Mouse (Mus musculus): ENCODE data around the gene Gucd1. TPM values are rescaled to one million over a fixed set of nuclear protein-coding genes. Genes with fewer than 3 reads are reported as not detected.
"Not testable (repeated sequence)": the region's sequence is repeated elsewhere in the genome, so short reads cannot be mapped to it uniquely, and the experiment has no call there.

Gucd1 gene
- polyA plus RNA-seq, 1 experiment from 2014 or later = 23.6 TPM

DNA sequence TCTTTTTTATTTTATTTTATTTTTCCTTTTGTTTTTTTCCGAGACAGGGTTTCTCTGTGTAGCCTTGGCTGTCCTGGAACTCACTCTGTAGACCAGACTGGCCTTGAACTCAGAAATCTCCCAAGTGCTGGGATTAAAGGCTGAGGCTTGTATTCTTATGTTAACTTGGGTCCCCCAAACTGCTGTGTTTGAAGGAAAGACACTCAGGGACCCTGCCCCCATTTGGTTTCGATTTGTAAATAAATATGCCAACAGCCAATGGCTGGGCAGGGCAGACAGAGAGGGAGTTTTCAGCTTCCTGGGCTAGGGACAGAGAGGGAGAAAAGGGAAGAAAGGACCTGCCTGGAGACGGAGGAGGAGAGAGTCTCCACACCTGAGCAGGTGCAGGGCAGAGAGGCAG is 18.0 kb downstream of the Gucd1 start:
- Histone ChIP-seq H3K4me2 (no peak overlapping the region), H3K4me1 (no peaks in the 10 kb centered on the region), H3K27me3 (no peaks in the 10 kb centered on the region), H3K4me3 (no peak overlapping the region), H3K9me3 (no peaks in the 10 kb centered on the region), H3K36me3 (no peaks in the 10 kb centered on the region), H3K27ac (no peak overlapping the region), H3K9ac (no peak overlapping the region)
- ATAC-seq (ENCODE audit: borderline replicate concordance, extremely low read depth, low FRiP score, low TSS enrichment) = no peak
- 47% methylated on average over 3 of the region's 3 CpGs for WGBS

- H3K9ac ChIP-seq; H3K4me2 ChIP-seq; H3K36me3 ChIP-seq; H3K9me3 ChIP-seq; H3K27ac ChIP-seq; H3K4me3 ChIP-seq; ATAC-seq (ENCODE audit: borderline replicate concordance, extremely low read depth, low FRiP score, low TSS enrichment); H3K27me3 ChIP-seq; H3K4me1 ChIP-seq: not testable (repeated sequence)
- 83% methylated on average over 7 of the region's 7 CpGs for WGBS
These were observed 18.6 kb downstream of the Gucd1 start for GRCm38 (mm10) chr10:75499214-75499613.

DNA sequence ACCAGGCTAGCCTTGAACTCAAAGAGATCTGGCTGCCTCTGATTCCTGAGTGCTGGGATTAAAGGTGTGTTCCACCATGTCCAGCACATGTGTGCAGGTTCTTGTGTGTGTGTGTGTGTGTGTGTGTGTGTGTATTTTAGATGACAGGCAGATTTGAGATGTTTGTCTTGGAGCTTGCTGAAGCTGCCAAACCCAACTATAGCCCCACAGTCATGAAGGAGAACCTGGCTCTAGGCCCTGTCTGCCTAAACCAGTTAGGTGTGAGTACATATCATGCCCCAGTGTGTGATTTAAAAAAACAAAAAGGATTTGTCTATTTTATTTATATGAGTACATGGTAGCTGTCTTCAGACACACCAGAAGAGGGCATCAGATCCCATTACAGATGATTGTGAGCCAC is 21.9 kb downstream of the Gucd1 start:
- no peaks in the 10 kb centered on the region for H3K36me3 ChIP-seq
- H3K4me3 ChIP-seq = no peak overlapping the region
- no peak overlapping the region for H3K27ac ChIP-seq
- H3K4me2 ChIP-seq = no peak overlapping the region
- H3K4me1 ChIP-seq = no peaks in the 10 kb centered on the region
- no peak for ATAC-seq (ENCODE audit: borderline replicate concordance, extremely low read depth, low FRiP score, low TSS enrichment)
- H3K9ac ChIP-seq = no peak overlapping the region
- no peaks in the 10 kb centered on the region for H3K27me3 ChIP-seq
- no peaks in the 10 kb centered on the region for H3K9me3 ChIP-seq

GRCm38 (mm10) chr10:75495304-75495703 is 22.5 kb downstream of the Gucd1 start:
- Histone ChIP-seq H3K4me2 (no peak overlapping the region), H3K27me3 (no peaks in the 10 kb centered on the region), H3K4me1 (no peaks in the 10 kb centered on the region), H3K4me3 (no peak overlapping the region), H3K9me3 (no peaks in the 10 kb centered on the region), H3K27ac (no peak overlapping the region), H3K36me3 (no peaks in the 10 kb centered on the region), H3K9ac (no peak overlapping the region)
- WGBS = 58% methylated on average over 6 of the region's 6 CpGs
- no peak for ATAC-seq (ENCODE audit: borderline replicate concordance, extremely low read depth, low FRiP score, low TSS enrichment)

- Histone ChIP-seq H3K4me2 (no peak overlapping the region), H3K27me3 (no peaks in the 10 kb centered on the region), H3K27ac (no peak overlapping the region), H3K36me3 (no peaks in the 10 kb centered on the region), H3K4me1 (no peaks in the 10 kb centered on the region), H3K9me3 (no peaks in the 10 kb centered on the region), H3K9ac (no peak overlapping the region), H3K4me3 (no peak overlapping the region)
- 31% methylated on average over 2 of the region's 2 CpGs for WGBS
- ATAC-seq (ENCODE audit: borderline replicate concordance, extremely low read depth, low FRiP score, low TSS enrichment) = no peak
These were observed 25.9 kb downstream of the Gucd1 start for GRCm38 (mm10) chr10:75491936-75492262.

- H3K4me1 ChIP-seq = no peaks in the 10 kb centered on the region
- H3K9me3 ChIP-seq = no peaks in the 10 kb centered on the region
- ATAC-seq (ENCODE audit: borderline replicate concordance, extremely low read depth, low FRiP score, low TSS enrichment) = no peak
- WGBS = 64% methylated on average over 3 of the region's 3 CpGs
- H3K27ac ChIP-seq = no peak overlapping the region
- H3K4me2 ChIP-seq = no peak overlapping the region
- H3K4me3 ChIP-seq = no peak overlapping the region
- H3K9ac ChIP-seq = no peak overlapping the region
- no peaks in the 10 kb centered on the region for H3K36me3 ChIP-seq
- no peaks in the 10 kb centered on the region for H3K27me3 ChIP-seq
These were observed 26.4 kb downstream of the Gucd1 start for GRCm38 (mm10) chr10:75491234-75491935.

DNA sequence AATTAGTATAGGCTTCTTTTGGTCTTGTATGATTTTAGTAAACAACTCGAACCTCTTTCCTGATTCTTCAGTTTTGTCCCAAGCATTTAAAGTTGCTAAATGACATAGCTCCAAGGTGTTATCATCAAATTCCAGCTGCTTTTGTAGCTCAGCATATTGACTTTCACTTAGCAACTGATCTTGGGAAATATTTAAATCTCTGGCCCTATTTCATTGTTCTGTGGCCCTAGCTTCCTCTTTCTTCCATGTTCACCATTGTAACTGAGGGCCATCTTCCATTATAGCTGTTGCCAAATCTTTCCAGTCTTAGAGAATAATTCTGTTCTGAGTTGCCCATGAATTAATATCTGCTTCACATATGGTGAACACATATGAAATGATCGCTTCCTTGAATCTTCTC is 27.0 kb downstream of the Gucd1 start:
- no peak for ATAC-seq (ENCODE audit: borderline replicate concordance, extremely low read depth, low FRiP score, low TSS enrichment)
- H3K4me3 ChIP-seq = no peak overlapping the region
- no peak overlapping the region for H3K9ac ChIP-seq
- no peaks in the 10 kb centered on the region for H3K27me3 ChIP-seq
- WGBS = 67% methylated on average over 2 of the region's 2 CpGs
- H3K27ac ChIP-seq = no peak overlapping the region
- H3K9me3 ChIP-seq = no peaks in the 10 kb centered on the region
- H3K36me3 ChIP-seq = no peaks in the 10 kb centered on the region
- H3K4me2 ChIP-seq = no peak overlapping the region
- H3K4me1 ChIP-seq = no peaks in the 10 kb centered on the region; the same call in 1 of the 2 replicates

- Histone ChIP-seq H3K4me2 (no peak overlapping the region), H3K9me3 (no peaks in the 10 kb centered on the region), H3K27ac (no peak overlapping the region), H3K4me3 (no peak overlapping the region), H3K4me1 (peaks cover 4% of the 10 kb centered on the region; the same call in 1 of the 2 replicates), H3K27me3 (no peaks in the 10 kb centered on the region), H3K36me3 (no peaks in the 10 kb centered on the region), H3K9ac (no peak overlapping the region)
- no peak for ATAC-seq (ENCODE audit: borderline replicate concordance, extremely low read depth, low FRiP score, low TSS enrichment)
- 54% methylated on average over 2 of the region's 2 CpGs for WGBS
These were observed 28.2 kb downstream of the Gucd1 start for GRCm38 (mm10) chr10:75489522-75489921.

DNA sequence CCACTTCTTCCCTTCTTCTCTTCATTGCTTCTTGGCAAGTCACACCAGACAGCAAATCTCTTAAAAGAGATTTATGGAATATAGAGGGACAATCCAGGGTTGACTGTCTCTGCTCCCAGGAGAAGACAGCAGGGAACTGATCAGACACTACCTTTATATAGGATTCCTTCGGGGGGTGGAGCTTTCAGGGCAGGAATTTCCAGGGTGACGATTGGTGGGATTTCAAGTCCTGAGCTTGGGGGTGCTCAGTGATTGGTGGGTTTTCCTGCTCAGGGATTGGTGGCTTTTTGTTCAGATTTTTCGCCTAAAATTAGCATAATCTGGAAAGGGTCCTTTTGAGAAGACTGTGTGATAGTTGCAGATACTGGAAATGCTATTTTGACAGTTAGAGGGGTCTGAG is 30.6 kb downstream of the Gucd1 start:
- H3K27ac ChIP-seq = no peak overlapping the region
- H3K27me3 ChIP-seq = no peaks in the 10 kb centered on the region
- no peak overlapping the region for H3K4me2 ChIP-seq
- H3K9ac ChIP-seq = no peak overlapping the region
- H3K4me1 ChIP-seq = peaks cover 4% of the 10 kb centered on the region; the same call in 1 of the 2 replicates
- H3K4me3 ChIP-seq = no peak overlapping the region
- no peaks in the 10 kb centered on the region for H3K36me3 ChIP-seq
- 59% methylated on average over 3 of the region's 3 CpGs for WGBS
- ATAC-seq (ENCODE audit: borderline replicate concordance, extremely low read depth, low FRiP score, low TSS enrichment) = no peak
- H3K9me3 ChIP-seq = no peaks in the 10 kb centered on the region

DNA sequence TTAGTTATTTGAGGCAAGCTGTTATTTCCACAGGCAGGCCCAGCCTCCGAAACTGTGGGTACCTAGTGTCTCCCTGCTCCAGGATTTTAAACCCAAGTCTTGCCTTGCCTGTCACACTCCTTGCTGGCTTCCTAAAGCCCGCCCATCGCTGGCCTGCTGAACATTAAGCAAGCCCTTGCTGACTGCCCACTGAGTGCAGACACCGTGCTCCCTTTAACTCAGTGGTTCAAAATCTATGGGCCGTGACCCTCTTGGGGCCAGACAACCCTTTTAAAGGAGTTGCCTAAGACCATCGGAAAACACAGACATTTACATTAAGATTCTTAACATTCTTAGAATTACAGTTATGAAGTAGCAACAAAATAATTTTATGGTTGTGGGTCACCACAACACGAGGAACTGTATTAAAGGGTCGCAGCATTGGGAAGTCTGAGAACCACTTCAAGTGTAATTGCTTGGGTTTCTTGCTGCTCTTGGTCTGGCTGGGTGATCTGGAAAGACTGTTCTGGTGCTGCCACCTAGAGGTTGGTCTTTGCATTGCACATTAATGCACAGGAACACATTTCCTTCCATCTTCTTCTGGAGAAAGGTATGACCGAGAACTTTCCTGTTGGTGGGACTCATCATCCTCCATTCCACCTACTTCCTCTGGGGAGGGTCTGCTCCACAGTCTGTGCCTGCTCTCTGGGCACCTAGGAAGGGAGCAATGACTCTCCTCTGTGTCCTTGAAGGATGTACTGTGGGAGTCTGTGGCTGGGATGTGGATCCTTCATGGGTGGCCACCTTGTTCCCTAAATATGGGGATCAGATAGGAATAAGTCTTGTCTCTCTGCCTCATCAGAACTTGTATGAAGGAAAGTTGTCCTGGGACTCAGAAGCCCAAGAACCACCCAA is 31.4 kb downstream of the Gucd1 start:
- H3K4me1 ChIP-seq = peaks cover 4% of the 10 kb centered on the region; the same call in 1 of the 2 replicates
- no peaks in the 10 kb centered on the region for H3K36me3 ChIP-seq
- no peak overlapping the region for H3K4me3 ChIP-seq
- H3K9ac ChIP-seq = no peak overlapping the region
- H3K4me2 ChIP-seq = no peak overlapping the region
- no peak overlapping the region for H3K27ac ChIP-seq
- H3K9me3 ChIP-seq = no peaks in the 10 kb centered on the region
- WGBS = 48% methylated on average over 9 of the region's 9 CpGs
- no peaks in the 10 kb centered on the region for H3K27me3 ChIP-seq
- ATAC-seq (ENCODE audit: borderline replicate concordance, extremely low read depth, low FRiP score, low TSS enrichment) = 0 out of 2 replicates have a peak, but pooled peaks have one; percentile 46

- H3K27ac ChIP-seq = no peak overlapping the region
- no peak overlapping the region for H3K4me2 ChIP-seq
- no peaks in the 10 kb centered on the region for H3K9me3 ChIP-seq
- no peaks in the 10 kb centered on the region for H3K36me3 ChIP-seq
- no peak overlapping the region for H3K9ac ChIP-seq
- ATAC-seq (ENCODE audit: borderline replicate concordance, extremely low read depth, low FRiP score, low TSS enrichment) = no peak
- no peak overlapping the region for H3K4me3 ChIP-seq
- 40% methylated on average over 6 of the region's 6 CpGs for WGBS
- H3K4me1 ChIP-seq = peaks cover 4% of the 10 kb centered on the region; the same call in 1 of the 2 replicates
- no peaks in the 10 kb centered on the region for H3K27me3 ChIP-seq
These were observed 33.0 kb downstream of the Gucd1 start for GRCm38 (mm10) chr10:75484767-75485166.

DNA sequence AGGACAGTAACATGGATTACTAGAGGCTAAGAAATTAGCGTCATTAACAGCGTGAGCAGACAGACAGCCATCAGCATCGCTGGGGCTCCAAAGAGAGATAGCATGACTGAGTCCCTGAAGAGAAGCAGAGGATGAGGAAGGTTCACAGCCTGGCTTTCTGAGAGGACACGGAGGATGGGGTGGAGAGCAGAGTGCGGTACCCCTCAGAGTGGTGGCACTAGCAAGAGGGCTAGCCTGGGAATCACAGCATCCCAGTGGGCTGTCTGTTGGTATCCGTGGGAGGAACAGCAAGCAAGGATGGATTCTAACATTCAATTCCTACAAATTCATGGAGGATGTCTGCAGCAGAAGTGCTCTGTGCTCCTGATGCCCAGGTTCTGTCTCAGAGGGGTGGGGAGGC is 33.7 kb downstream of the Gucd1 start:
- Histone ChIP-seq H3K4me1 (peaks cover 4% of the 10 kb centered on the region; the same call in 1 of the 2 replicates), H3K9ac (no peak overlapping the region), H3K27me3 (no peaks in the 10 kb centered on the region), H3K4me2 (no peak overlapping the region), H3K9me3 (no peaks in the 10 kb centered on the region), H3K27ac (no peak overlapping the region), H3K4me3 (no peak overlapping the region), H3K36me3 (no peaks in the 10 kb centered on the region)
- no peak for ATAC-seq (ENCODE audit: borderline replicate concordance, extremely low read depth, low FRiP score, low TSS enrichment)
- WGBS = 83% methylated on average over 6 of the region's 6 CpGs
